Mouse (Mus musculus): ENCODE measurements around the gene Sh3rf1.

The Sh3rf1 gene

DNA sequence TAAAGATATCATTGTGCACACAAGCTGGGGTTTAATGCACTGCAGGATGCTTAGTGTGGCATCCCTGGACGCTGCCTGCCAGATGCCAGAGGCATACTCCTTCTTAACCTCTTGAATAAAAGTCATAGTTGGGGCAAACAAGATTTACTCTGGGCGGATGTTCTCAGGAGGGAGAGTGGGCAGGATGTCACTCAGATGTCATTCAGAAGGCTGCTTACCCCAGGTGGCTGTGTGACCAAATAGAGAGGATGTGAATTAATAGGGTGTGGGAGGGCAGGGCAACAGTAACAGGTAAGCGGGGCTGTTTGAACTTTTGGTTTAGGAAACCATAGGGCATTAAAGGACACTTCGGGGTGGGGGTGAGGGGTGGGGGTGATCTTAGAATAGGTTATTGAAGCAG, 37.7 kb downstream of the Sh3rf1 start:
- no peak for DNase-seq (ENCODE audit: low spot score in 2 of 2)

DNA sequence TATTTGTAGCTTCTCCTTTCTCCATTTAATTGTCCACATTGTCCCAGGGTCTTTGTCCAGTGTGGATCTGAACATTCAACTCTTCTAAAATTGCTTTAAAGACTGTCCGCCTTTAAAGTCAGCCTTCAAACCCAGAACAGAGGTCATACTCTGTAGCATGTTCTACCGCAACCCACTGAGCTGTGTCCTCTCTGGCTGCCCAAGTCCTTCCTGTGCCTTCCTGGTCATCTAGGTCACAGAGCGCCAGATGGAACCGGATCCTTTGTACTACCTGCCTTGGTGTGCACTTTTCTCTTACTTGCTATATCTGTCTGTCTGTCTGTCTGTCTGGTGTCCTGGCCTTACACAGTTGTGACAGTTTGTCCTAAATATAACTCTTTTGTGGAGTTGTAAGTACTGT, 40.0 kb downstream of the Sh3rf1 start:
- no peak for DNase-seq (ENCODE audit: low spot score in 2 of 2)

DNA sequence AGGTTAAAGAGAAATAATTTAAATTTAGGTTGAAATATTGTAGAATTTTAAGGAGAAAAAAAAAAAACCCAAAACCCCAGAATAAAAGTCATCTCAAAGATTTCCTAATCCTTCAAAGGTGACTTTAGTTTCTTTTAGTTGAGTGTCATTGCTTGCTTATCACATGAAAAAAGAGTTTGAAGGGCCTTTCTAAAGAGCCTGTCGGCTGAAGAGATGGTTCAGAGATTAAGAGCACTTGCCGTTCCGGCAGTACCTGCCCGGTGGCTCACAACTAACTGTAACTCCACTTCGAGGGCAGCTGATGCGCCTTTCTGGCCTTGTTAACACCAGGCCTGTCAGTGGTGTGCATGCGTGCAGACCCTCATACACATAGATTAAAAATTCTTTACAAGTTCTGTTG, 41.2 kb downstream of the Sh3rf1 start:
- DNase-seq (ENCODE audit: low spot score in 2 of 2): no peak

DNA sequence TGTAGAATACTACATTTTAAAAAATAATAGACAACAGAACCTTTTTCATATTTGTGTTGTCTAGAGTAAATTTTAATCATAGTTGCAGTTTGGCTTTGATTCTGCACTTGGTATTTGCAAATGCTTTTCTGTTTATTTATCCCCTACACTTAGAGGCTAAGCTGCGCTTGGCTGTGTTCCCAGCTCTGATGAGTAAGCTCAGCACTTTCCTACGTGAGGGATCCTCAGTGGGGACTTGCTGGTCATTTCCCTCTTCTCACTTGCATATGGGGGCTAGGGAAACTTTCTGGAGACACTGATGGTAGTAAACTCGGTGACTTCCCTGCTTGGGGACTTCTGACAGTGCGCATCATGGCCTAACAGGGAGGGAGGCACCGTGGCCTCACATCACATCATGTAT, 41.7 kb downstream of the Sh3rf1 start:
- peak; percentile 59 to 73 for DNase-seq (ENCODE audit: low spot score in 2 of 2)

DNA sequence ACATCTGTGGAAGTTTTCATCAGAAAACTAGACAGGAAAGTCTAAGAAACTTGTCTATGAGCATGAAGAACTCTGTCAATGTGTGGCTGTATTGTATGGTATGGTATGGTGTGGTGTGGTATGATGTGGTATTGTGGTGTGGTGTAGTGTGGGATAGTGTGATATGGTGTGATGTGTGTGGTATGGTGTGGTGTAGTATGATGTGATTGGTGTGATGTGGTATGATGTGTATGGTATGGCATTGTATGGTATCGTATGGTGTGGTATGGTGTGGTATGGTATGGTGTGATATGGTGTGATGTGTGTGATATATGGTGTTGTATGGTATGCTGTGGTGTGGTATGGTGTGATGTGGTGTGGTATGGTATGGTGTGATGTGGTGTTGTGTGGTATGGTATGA, 43.4 kb downstream of the Sh3rf1 start:
- DNase-seq (ENCODE audit: low spot score in 2 of 2): no peak

DNA sequence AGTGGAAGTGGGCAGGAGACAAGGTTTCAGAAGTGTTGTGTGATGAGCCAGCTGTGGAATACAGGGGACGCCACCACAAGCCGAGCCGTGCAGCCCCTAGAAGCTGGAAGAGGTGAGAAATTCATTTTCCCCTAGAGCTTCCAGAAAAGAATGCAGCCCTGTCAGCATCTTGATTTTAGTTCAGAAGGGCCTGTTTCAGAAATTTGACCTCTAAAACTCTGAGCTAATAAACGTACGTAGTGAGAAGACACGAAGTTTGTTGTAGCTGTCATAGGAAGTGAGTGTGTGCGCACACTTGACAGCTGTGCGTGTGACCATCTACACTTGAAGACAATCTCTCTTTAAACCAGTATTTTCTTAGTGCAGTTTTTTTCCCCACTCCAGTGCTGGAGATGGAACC, 44.0 kb downstream of the Sh3rf1 start:
- no peak for DNase-seq (ENCODE audit: low spot score in 2 of 2)

DNA sequence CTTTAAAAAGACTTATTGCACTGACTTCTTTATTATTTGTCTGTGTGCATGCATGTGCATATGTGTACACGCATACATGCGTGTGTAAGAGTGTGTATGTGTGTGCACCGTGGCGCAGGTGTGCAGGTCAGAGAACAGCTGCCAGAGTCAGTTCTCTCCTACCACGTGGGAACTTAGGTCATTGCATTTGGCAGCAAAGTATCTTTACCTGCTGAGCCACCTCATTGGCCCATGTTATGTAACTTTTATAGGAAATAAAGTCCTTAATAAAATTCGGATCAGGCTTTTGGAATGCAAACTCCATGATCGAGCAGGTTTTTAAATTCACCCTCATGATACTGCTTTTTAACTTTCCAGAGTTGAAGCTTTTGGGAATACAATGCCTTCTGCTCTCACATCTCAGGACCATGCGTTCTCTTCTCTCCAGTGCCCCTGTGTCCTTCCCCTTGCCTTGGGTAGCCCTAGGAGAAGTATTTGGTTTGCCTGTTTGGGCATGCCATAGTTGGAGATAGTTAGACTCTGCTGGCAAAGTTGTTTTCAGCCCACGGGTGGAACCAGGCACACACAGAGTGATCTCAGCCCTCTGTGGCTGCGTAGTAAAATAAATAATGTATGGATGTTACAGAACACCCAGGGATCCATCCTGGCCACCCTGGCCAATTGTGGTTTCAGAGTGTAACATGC, 44.7 kb downstream of the Sh3rf1 start:
- no peak for DNase-seq (ENCODE audit: low spot score in 2 of 2)

DNA sequence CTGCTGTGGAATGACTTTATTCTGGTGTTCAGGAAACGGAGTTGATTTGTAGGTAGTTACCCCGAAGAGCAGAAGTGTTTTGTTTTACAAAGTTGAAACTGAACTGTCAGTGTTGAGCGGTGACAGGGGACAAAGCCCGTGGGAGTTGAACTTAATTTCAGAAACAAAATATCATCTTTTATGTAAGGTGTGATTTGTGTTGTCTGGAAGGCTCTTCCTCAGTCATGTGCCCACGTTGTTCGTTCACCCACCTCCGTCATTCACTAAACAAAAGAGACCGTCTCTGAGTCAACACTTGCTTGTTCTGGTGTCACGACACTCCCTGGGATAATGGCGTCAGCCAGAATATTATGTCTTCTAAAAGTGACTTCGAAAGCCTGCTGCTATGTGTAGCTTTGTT, 46.3 kb downstream of the Sh3rf1 start:
- no peak for DNase-seq (ENCODE audit: low spot score in 2 of 2)

DNA sequence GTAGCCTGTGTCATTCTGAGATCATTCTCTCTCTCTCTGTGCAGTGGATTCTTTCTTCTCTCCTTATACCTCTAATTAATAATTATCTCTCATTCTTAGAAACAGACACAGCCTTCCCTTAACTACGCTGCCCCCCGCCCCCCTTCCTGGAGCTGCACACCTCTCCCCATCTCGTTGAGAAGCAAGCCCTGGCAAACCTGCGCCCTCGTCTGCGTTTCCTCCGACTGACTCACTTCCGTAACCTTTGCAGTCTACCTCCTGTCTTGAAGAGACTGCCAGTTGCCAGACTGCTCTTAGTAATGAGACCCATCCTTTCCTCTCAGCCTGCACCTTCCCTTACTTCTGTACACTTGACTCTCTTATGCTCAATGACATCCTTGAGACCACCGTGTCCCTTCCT, 46.9 kb downstream of the Sh3rf1 start:
- DNase-seq (ENCODE audit: low spot score in 2 of 2): no peak

DNA sequence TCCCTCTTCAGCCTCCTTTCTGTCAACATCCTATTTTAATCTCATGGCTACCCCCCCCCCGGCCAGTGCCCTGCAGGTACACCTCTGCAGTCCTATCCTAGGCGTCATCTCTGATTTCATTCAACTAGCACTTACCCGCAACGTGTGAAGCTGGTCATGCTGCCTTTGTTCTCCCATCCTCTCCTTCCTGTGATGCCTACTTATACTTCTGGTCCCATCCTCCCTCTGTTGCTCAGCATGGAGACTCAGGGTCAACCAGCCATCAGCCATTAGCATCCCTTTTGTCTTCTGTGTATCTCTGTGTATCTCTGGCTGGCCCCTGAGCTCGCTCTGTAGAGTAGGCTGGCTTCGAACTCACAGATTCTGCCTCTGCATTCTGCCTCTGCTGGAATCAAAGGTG, 47.3 kb downstream of the Sh3rf1 start:
- DNase-seq (ENCODE audit: low spot score in 2 of 2): no peak

DNA sequence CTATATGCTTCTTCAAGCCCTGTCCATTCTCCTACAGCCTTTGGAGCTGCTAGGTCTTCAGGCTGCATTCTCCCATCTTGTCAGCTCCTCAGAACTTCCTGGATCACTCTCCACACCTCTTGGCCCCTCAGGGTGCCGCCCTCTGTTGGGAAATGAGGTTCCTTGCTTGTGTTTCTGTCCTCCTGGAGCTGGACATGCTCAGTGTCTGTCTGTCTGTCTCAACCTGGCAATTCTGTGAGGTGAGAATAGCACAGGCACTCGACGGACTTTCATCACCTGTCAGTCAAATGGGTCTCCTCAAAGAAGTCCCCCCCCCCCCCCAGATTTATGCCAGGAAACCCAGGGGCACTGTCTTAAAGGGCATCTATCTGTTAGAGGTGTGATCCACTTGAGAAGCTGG, 49.2 kb downstream of the Sh3rf1 start:
- DNase-seq (ENCODE audit: low spot score in 2 of 2): no peak

DNA sequence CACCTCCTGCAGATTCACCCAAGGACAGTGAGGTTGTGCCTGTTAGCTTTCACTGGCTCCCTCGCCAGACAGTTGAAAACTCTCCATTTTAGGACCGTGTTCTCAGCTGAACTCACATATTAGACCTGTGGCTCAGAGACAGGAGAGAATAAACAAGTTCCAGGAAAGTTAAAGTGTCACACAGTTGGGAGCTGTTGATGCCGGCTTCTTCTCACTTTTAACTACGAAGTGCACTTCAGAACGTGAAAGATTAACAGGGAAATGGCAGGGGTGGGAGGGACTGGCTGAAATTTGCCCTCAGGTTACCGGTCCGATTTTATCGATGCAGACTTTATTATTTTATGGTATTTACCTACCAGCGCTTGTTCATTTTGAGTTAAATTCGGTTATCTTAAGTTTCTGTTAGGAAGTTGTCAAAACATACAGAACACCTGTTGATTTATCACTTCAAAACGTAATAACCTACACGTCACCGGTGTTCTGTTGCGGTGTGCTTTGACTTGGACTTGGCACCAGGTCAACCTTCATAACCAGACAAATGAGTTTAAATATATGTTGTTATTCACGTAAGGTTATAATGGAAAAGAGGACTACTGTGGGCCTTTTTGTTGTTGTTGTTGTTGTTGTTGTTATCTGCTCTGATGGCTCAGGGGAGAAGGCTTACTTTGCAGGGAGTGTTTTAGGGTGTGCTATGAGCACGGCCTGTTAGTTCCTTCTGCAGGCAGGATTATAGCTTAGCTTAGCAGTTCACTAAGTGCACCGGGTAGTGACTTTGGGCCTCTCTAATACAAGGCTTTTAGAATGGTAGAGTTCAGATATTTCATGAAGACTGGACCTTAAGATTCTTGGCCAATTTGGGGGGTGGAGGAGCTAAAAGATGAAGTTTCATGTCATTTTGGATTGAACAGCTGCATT, 49.9 kb downstream of the Sh3rf1 start:
- no peak for DNase-seq (ENCODE audit: low spot score in 2 of 2)

DNA sequence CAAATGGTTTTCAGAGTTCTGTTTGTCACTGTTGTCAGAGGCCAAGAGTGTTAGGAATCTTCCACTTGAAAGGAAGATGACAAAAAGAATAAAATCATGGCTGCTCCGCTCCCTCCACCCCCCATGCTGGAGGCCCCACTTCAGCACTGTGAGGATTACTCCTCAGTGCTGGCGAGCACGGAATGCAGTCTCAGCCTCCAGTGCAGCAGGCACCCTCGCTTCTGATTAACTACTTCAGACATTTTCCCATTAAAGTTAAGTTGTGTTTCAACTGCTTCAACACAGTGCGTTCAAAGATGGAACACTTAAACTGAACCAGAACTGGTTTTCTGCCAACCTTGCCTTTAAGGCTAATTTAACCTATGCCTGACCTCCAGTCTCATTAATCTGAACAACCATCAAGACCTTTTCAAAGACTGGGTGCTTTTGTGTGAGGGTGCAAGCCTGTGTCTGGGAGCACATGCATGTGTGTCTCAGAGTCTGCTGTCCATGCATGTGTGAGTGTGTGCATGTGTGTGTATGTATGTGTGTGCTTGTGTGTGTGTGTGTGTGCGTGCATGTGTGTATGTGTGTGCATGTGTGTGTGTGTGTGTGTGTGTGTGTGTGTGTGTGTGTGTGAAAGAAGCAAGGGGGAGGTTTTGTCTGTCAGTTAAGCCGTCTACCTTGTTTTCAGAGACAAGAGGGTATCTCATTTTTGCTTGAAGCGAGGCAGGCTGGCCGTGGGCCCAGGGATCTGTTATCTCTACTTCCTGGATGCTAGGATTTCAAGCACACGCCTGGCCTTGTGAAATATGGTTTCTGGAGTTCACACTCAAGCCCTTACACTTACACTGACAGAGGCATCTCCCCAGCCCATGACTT, 51.2 kb downstream of the Sh3rf1 start:
- DNase-seq (ENCODE audit: low spot score in 2 of 2): peak in 1 of 2 experiments; percentile 51

DNA sequence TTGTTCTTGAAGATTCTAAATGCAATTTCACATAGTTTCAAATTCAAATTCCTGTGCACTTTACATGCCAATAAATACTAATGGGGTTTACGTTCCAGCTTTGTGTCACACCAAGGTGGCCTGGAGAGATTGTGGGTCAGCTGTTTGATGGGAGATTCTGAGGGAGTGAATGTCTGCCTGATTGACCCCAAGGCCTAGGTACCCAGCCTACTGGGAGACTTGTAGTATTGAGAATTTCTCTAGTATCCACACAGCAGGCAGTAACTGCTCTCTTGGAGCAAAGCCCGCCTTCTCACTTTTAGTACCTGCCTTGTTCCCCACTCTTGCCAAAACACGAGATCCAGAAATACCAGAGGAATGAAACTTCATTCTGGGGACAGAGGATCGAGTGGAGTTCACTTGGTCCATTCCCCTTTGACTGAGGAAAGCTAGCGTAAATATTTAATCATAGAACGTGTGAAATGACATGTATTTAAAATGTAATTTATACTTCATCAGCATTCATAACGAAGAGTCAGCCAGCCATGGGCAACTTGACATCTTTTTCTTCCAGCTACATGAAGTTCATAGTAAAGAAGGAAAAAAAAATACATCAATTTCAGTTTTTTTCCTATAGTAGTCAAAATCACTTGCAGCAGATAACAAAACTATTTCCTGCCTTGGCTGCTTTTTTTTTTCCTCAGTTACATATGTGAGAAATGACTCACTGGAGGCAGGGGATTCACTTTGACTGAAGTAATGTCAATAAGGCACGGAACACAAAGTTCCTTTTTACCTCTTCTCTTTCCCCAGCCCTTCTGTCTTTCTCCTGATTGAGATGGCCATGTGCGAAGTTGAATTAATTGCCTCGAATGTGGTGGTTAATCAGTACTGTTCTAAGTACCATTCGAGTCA, 52.0 kb downstream of the Sh3rf1 start:
- no peak for DNase-seq (ENCODE audit: low spot score in 2 of 2)

DNA sequence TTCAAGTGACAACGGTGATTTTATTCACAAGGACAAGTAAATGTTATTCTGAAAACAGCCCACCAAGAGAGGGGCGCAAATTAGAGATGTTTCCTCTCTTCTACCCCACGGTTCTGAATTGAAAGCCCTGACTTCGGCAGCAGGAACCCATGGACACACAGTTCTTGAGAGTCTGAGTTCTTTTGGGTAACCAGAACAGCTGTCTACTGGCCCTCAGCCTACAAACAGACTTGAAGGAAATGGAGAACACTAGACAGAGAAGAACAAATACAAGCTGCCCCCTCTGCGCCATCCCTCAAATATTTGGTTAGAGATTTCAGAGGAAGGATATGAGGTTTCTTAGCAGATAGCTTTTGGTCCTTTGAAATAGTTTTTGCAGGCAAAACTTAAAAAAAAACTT, 52.7 kb downstream of the Sh3rf1 start:
- DNase-seq (ENCODE audit: low spot score in 2 of 2): no peak

DNA sequence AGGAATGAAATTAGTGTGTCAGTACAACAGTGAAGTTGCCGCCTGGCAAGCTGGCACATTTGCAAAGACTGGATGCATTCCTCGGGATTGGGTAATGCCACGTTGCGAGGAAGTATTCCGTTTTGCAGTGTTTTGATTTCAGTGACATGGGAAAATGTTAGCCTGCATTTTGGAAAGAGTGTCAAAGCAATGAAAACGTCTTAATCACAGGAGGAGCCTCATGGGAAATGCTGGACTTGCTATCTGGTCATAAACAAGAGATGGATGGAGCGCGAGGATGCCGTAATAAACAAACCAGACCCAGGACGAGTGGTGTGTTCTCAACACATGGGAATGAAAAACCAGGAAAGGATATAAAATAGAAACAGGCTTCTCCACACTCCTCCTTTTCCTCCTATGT, 55.4 kb downstream of the Sh3rf1 start:
- DNase-seq (ENCODE audit: low spot score in 2 of 2): no peak

DNA sequence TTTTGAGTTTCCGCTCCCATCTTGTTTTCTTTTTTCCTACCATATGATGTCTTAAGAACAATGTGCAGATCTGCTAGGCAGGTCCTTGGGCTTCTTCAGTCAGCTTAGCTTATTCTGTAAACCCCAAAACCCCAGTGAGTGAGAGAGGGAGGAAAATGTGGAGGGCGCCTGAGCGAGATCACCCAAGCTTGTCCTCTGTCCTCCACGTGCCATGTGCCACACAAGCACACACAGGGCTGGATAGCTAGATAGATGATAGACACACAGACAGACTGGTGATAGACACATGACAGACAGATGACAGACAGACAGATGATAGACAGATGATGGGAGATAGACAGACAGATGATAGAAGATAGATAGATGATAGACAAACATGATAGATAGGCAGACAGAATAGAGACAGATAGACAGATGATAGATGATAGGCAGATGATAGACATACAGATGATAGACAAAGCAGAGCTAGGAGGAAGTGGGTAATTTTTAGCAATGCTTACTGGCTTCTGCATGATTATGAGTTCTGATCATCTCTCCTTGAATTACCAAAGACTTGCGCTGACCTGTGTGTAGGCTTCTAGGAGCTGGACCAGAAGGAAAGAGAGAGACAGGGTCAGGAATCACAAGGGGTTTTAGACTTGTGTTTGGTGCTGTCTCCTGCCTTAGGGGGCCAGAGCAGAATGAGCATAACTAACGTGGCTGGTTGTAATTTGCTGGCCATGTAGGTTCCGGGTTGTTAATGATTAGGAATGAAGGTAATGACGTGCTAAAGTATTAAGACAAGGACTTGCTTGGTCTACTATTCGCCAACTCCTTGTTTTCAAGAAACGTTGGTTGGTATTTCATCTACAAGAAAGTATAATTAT, 58.9 kb downstream of the Sh3rf1 start:
- no peak for DNase-seq (ENCODE audit: low spot score in 2 of 2)

DNA sequence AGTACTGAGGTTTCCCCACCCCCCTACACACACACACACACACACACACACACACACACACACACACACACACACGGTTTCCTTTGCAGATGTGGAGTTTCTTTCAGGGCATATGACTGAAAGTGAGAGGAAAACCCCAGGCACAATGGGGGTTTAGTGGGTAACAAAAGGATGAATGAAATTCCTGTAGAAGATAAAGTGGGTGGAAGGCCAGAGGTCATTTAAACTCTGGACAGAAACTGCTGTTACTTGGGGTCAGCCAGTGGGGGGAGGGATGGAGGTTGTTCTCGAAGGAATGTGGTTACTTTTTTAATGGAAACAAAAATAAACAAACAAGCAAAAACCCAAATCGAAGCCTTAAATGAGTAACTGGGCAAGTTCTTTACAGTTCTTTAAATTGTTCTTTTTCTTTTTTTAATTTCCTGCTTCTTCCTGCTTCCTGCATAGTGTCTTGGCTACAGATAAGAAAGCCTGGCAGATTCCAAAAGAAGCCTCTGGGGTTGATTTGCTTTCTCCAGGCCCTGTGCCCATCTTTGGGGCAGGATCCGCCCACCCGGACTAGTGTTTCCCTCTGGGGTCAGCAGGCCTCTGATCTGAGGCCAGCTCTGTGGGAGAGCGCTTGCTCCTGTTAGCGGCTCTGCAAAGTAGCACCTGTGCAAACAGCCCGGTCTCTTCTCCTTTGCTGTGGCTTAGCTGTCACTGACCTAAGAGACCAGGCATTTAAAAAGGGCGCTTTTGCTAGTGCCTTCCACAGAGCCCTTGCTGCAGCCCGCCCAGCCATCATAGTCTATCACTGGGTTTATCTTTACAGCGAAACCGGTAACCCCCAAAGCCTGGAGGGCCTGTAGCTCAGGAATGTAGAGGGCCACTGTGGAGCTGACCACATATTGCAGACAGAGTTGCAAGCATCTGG, 59.8 kb downstream of the Sh3rf1 start:
- no peak for DNase-seq (ENCODE audit: low spot score in 2 of 2)

DNA sequence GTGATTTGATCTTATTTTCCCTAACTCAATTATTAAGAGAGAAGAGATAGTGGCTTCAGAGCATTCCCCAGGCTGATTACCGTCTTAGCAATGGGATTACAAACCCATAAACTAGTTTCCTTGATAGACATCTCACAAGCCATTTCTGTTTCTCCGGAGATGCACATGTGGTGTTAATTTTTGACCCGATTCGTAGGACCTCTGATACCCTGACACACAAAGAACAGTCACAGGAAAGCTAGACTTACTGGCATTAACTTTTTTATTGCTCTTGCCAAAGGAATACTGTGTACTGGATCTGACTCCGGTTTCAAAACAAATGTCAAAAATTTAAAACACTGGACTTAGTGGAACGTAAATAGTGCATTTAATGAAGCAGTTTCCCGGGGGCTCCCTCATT, 62.2 kb downstream of the Sh3rf1 start:
- no peak for DNase-seq (ENCODE audit: low spot score in 2 of 2)
